Mouse (Mus musculus) 3134 (cell line): ENCODE data around the gene Btbd19.

ENCODE experiments used
- DNase-seq: peaks from one replicate; pipeline ENCODE4 v3.0.0-alpha.2; 2011; ENCODE audit warnings: low spot score; ENCODE audit not compliant: insufficient read length; ENCODE audit errors: extremely low read depth

Btbd19 gene

GRCm38 (mm10) chr4:117125348-117125909, at the start of gene Btbd19:
Gene Btbd19 (minus strand): TSS chr4:117125725.
- no peak for DNase-seq

GRCm38 (mm10) chr4:117169936-117170335, 44.4 kb upstream of the Btbd19 start:
- no peak for DNase-seq

- no peak for DNase-seq
These were observed 35.7 kb upstream of the Btbd19 start for GRCm38 (mm10) chr4:117161183-117161582.

- no peak for DNase-seq
These were observed 34.1 kb upstream of the Btbd19 start for GRCm38 (mm10) chr4:117159666-117160065.

GRCm38 (mm10) chr4:117156372-117156771, 30.8 kb upstream of the Btbd19 start:
- DNase-seq: no peak

- peak; percentile 88 for DNase-seq
These were observed 30.3 kb upstream of the Btbd19 start, which contains the start of gene Rps8 for GRCm38 (mm10) chr4:117155792-117156355. Gene Rps8 (minus strand): TSS chr4:117156243.

GRCm38 (mm10) chr4:117155020-117155791, 29.7 kb upstream of the Btbd19 start:
- peak; percentile 21 for DNase-seq

- DNase-seq: no peak
These were observed 27.2 kb upstream of the Btbd19 start for GRCm38 (mm10) chr4:117152714-117153113.

GRCm38 (mm10) chr4:117151416-117151815, 25.9 kb upstream of the Btbd19 start:
- DNase-seq: no peak

- DNase-seq: no peak
These were observed 24.7 kb upstream of the Btbd19 start for GRCm38 (mm10) chr4:117150212-117150733.

- DNase-seq: no peak
These were observed 24.0 kb upstream of the Btbd19 start for GRCm38 (mm10) chr4:117149291-117150211.

- DNase-seq: no peak
These were observed 23.3 kb upstream of the Btbd19 start for GRCm38 (mm10) chr4:117148815-117149214.

- no peak for DNase-seq
These were observed 22.7 kb upstream of the Btbd19 start for GRCm38 (mm10) chr4:117148047-117148713.

- DNase-seq: peak; percentile 67
These were observed 20.7 kb upstream of the Btbd19 start for GRCm38 (mm10) chr4:117146176-117146575.

- DNase-seq: no peak
These were observed 19.7 kb upstream of the Btbd19 start for GRCm38 (mm10) chr4:117145248-117145647.

- DNase-seq: no peak
These were observed 17.5 kb upstream of the Btbd19 start for GRCm38 (mm10) chr4:117143023-117143422.

- DNase-seq: no peak
These were observed 15.1 kb upstream of the Btbd19 start for GRCm38 (mm10) chr4:117140613-117141012.

GRCm38 (mm10) chr4:117139217-117139612, 13.7 kb upstream of the Btbd19 start:
- DNase-seq: peak; percentile 49

GRCm38 (mm10) chr4:117138295-117139216, 13.0 kb upstream of the Btbd19 start:
- no peak for DNase-seq
